Comparison of ENCODE assay signal across 8 mouse cellular contexts in the genomic region with DNA sequence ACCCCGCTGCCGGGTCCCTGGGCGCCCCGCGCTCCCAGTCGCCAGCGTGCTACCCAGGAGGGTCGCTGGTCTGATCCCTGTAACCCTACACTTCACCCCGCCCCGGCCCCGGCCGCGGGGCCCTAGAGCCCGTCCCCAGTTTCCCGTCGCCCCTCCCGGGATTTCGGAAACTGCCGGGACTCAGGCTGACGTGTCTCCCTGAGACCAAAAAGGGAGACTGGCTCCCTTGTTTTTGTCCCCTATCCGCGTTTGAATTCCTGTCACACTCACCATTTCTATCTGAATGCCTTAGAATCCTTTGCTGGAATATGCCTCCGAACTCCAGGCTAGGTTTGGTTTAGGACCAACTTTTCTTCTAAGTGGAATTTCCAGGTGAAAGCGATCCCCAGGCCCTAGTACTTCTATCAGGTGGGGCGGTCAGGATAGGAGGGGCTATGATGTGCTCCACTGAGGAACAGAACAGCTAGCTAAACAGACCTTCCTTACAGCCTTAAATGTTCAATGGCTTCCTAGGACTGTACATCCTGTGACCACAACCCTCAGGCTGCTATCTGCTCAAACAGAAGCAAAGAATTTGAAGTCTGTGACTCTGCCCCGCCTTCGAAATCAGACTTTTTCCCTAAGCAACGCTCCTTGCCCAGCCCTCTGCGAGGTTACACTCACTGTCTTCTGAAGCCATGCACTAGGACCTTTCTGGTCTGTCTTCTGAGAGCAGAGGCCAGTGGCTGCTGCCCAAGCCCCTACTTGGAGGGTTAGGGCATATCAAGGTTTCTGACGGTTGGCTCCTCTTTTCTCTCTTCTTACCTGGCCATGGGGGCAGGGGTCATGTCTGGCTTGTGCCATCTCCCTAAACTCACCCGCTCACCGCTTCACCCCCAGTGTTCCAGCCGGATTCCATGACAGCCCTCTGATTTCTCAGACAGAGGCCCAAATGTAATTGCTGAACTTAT. TPM values are rescaled to one million over a fixed set of nuclear protein-coding genes. Genes with fewer than 3 reads are reported as not detected.
DNase-seq lines count a peak whose midpoint lies in the region; ATAC-seq and TF ChIP-seq lines count a peak whose summit lies in the region.

No protein-coding gene starts in this region.

- peak; percentile 51 for TF ChIP-seq POLR2A in embryonic fibroblast, embryonic 13.5 days (IDR thresholded peaks at IDR 0.05; ENCODE audit: low read depth, low read length)

- peak; percentile 17 to 27 for DNase-seq in cerebellum, adult 18-20 months
- no peak for DNase-seq in cerebellum, adult 9-10 months
- DNase-seq in R1 (ENCODE audit: low read depth, low spot score) = peak; percentile 66
- peak; percentile 77 to 80 for DNase-seq in heart, postnatal 14 days
- DNase-seq in midbrain, embryonic 14.5 days = peak; percentile 73

- 16% methylated on average over 21 of the region's 33 CpGs for WGBS in limb, embryonic 12.5 days
- 10% methylated on average over 32 of the region's 33 CpGs for WGBS in midbrain, embryonic 14.5 days

- no peaks in the 10 kb centered on the region for H3K36me3 ChIP-seq in limb, embryonic 12.5 days
- no peaks in the 10 kb centered on the region for H3K36me3 ChIP-seq in midbrain, embryonic 14.5 days (ENCODE audit: control insufficient read depth, insufficient read depth, low read length)

- H3K9me3 ChIP-seq in limb, embryonic 12.5 days = no peaks in the 10 kb centered on the region
- H3K9me3 ChIP-seq in midbrain, embryonic 14.5 days (ENCODE audit: control insufficient read depth, low read length) = no peaks in the 10 kb centered on the region

- H3K27ac ChIP-seq in embryonic fibroblast, embryonic 13.5 days (ENCODE audit: insufficient read depth, low read length) = peak overlapping the region; percentile 62
- H3K27ac ChIP-seq in limb, embryonic 12.5 days = peak overlapping the region; percentile 95
- H3K27ac ChIP-seq in midbrain, embryonic 14.5 days (replicated peaks; ENCODE audit: low read depth, low read length) = peak overlapping the region; percentile 72

- peak overlapping the region; percentile 99 for H3K9ac ChIP-seq in limb, embryonic 12.5 days (replicated peaks)
- H3K9ac ChIP-seq in midbrain, embryonic 14.5 days (replicated peaks; ENCODE audit: low read length) = peak overlapping the region; percentile 95

- intact Hi-C loops in heart, postnatal 14 days (cut with DNase I) = loop anchor here (5.0 kb wide), 1 partner anchor 82 kb away; no protein-coding TSS in a partner anchor

- H3K4me3 ChIP-seq in embryonic fibroblast, embryonic 13.5 days (ENCODE audit: insufficient read depth, low read length) = peak overlapping the region; percentile 96
- peak overlapping the region; percentile 90 for H3K4me3 ChIP-seq in limb, embryonic 12.5 days (replicated peaks)
- peak overlapping the region; percentile 84 for H3K4me3 ChIP-seq in midbrain, embryonic 14.5 days (replicated peaks; ENCODE audit: low read depth, low read length)

- TF ChIP-seq CTCF in embryonic fibroblast, embryonic 13.5 days (IDR thresholded peaks at IDR 0.05; ENCODE audit: borderline replicate concordance, insufficient read depth, low read length) = no peak

- peak; percentile 91 for ATAC-seq in limb, embryonic 12.5 days (ENCODE audit: insufficient number of reproducible peaks, insufficient read depth, low FRiP score, low TSS enrichment, low read depth)
- peak; percentile 77 for ATAC-seq in midbrain, embryonic 14.5 days (ENCODE audit: low FRiP score, low TSS enrichment)
- ATAC-seq in CD4-positive, CD25-positive, alpha-beta regulatory T cell, adult 4 months = no peak

- H3K4me1 ChIP-seq in embryonic fibroblast, embryonic 13.5 days (ENCODE audit: control insufficient read depth, insufficient read depth, low read length) = no peaks in the 10 kb centered on the region
- peaks cover 40% of the 10 kb centered on the region for H3K4me1 ChIP-seq in limb, embryonic 12.5 days (replicated peaks)
- H3K4me1 ChIP-seq in midbrain, embryonic 14.5 days (ENCODE audit: control insufficient read depth, insufficient read depth, low read length) = peaks cover 25% of the 10 kb centered on the region

- H3K27me3 ChIP-seq in limb, embryonic 12.5 days = no peaks in the 10 kb centered on the region
- H3K27me3 ChIP-seq in midbrain, embryonic 14.5 days (ENCODE audit: control insufficient read depth, insufficient read depth, low read length) = no peaks in the 10 kb centered on the region

- H3K4me2 ChIP-seq in limb, embryonic 12.5 days = peak overlapping the region; percentile 80
- peak overlapping the region; percentile 88 for H3K4me2 ChIP-seq in midbrain, embryonic 14.5 days (ENCODE audit: low read length)

RNA-seq across cellular contexts. Expression of a gene that starts 29.6 kb away (rescaled TPM):
- 61.2 and 63.1 TPM in 2 replicates for polyA plus RNA-seq in embryonic fibroblast, embryonic 13.5 days (2011; ENCODE audit: insufficient read length, low read depth, missing spikeins)
- 10 to 100 TPM; 54.1 to 55.8 TPM for total RNA-seq in heart, postnatal 14 days (2021)
- 33.3 and 34.8 TPM in 2 replicates for polyA plus RNA-seq in limb, embryonic 12.5 days (2016; fragmentation: Nextera tagmentation; extraction: Ambion mirVana)
- polyA plus RNA-seq in midbrain, embryonic 14.5 days (2014; fragmentation: Nextera tagmentation; extraction: Ambion mirVana) = 8.7 and 12.5 TPM in 2 replicates
- under 1 TPM in 1 of 2 experiments, not detected in 1; 0.06 TPM for polyA plus RNA-seq in CD4-positive, CD25-positive, alpha-beta regulatory T cell, adult 4 months (2017; shearing (Covaris generic))
